Mouse (Mus musculus) CH12.LX (cell line): ENCODE measurements around the gene Lat.

Source experiments
- CTCF ChIP-seq, 2 experiments: IDR thresholded peaks in 1 of 2; conservative IDR thresholded peaks in 1 of 2; 2 replicates each; pipeline ENCODE4 v1.5.1; 2011 to 2012; ENCODE audit warnings: low read depth in 2 of 2, low read length in 2 of 2, improper control_type of control experiment in 1 of 2, inconsistent platforms in 1 of 2, mild to moderate bottlenecking in 1 of 2, moderate library complexity in 1 of 2
- MAFK ChIP-seq: IDR thresholded peaks from 2 replicates; pipeline ENCODE4 v1.6.1; 2011; ENCODE audit warnings: low read length, improper control_type of control experiment; ENCODE audit not compliant: insufficient replicate concordance
- POLR2A ChIP-seq: IDR thresholded peaks from 2 replicates; pipeline ENCODE4 v1.6.1; 2011; ENCODE audit warnings: low read depth, mild to moderate bottlenecking, improper control_type of control experiment, low read length
- ZC3H11A ChIP-seq: IDR thresholded peaks from 2 replicates; pipeline ENCODE4 v1.6.1; 2012; ENCODE audit warnings: low read depth, mild to moderate bottlenecking, inconsistent platforms, low read length, improper control_type of control experiment
- ZMIZ1 ChIP-seq: IDR thresholded peaks from 2 replicates; pipeline ENCODE4 v1.6.1; 2012; ENCODE audit warnings: low read depth, mild to moderate bottlenecking, inconsistent platforms, low read length, improper control_type of control experiment
- ZNF384 ChIP-seq: IDR thresholded peaks from 2 replicates; pipeline ENCODE4 v1.6.1; 2012; ENCODE audit warnings: low read depth, low read length, improper control_type of control experiment, inconsistent platforms

GRCm38 (mm10) chr7:126408686-126409085 lies 39.3 kb upstream of the Lat start:
- TF ChIP-seq POLR2A (no peak), MAFK (no peak), CTCF (conservative IDR thresholded peaks at IDR 0.05 in 1 of 2, IDR thresholded peaks at IDR 0.05 in 1 of 2; ENCODE audit: low read depth in 2 of 2, low read length in 2 of 2) (no peak), ZNF384 (no peak), ZMIZ1 (no peak), ZC3H11A (no peak)
